Mouse (Mus musculus) heart, embryonic 16.5 days (tissue): ENCODE data around the gene Lgi4. TPM values are rescaled to one million over a fixed set of nuclear protein-coding genes. Genes with fewer than 3 reads are reported as not detected.

Experiments used
- ATAC-seq: fragments of 200-750 bp; cut with Nextera tagmentation; replicated peaks from 2 replicates; pipeline ENCODE4 v1.8.0; 2017; ENCODE audit warnings: moderate number of reproducible peaks; ENCODE audit not compliant: insufficient read depth, low FRiP score; ENCODE audit errors: extremely low read depth
- H3K27ac ChIP-seq: fragments of 300-500 bp; sonication (generic); 2 replicates; pipeline ENCODE4 v1.5.1; 2014; ENCODE audit warnings: mild to moderate bottlenecking, low read length, control low read depth, moderate library complexity
- H3K27me3 ChIP-seq: fragments of 300-500 bp; sonication (generic); 2 replicates; pipeline ENCODE4 v1.6.1; 2014; ENCODE audit warnings: low read length, mixed read lengths; ENCODE audit not compliant: control insufficient read depth, insufficient read depth
- H3K36me3 ChIP-seq: fragments of 300-500 bp; sonication (generic); 2 replicates; pipeline ENCODE4 v1.6.1; 2014; ENCODE audit not compliant: control insufficient read depth, insufficient read depth
- H3K4me1 ChIP-seq: fragments of 300-500 bp; sonication (generic); 2 replicates; pipeline ENCODE4 v1.6.1; 2014; ENCODE audit warnings: low read length, mixed read lengths; ENCODE audit not compliant: control insufficient read depth, insufficient read depth
- H3K4me2 ChIP-seq: fragments of 300-500 bp; sonication (generic); 2 replicates; pipeline ENCODE4 v1.6.1; 2014; ENCODE audit warnings: low read depth, mild to moderate bottlenecking, control low read depth, low read length
- H3K4me3 ChIP-seq: fragments of 300-500 bp; sonication (generic); 2 replicates; pipeline ENCODE4 v1.5.1; 2014; ENCODE audit warnings: mild to moderate bottlenecking, control low read depth, low read length
- H3K9ac ChIP-seq: fragments of 300-500 bp; sonication (generic); 2 replicates; pipeline ENCODE4 v1.6.1; 2014; ENCODE audit warnings: low read length, control low read depth
- H3K9me3 ChIP-seq: fragments of 300-500 bp; sonication (generic); replicated peaks from 2 replicates; pipeline ENCODE4 v1.6.1; 2016; ENCODE audit warnings: low read length; ENCODE audit not compliant: control insufficient read depth
- WGBS: fragments of 180-500 bp; shearing (Covaris S2); extraction: QIAGEN DNeasy Blood & Tissue Kit; methylation state at CpG from one replicate; pipeline ENCODE4 v1.1.7; 2014; 5-methylcytosine and 5-hydroxymethylcytosine counted together
- polyA plus RNA-seq: library from polyadenylated mRNA; unstranded; fragments of >200 nt; fragmentation: Nextera tagmentation; extraction: Ambion mirVana; gene quantifications from 2 replicates; pipeline ENCODE4 v1.2.1, GENCODE M21; 2015

Lgi4 gene
- 0.09 and 0.11 TPM in 2 replicates for polyA plus RNA-seq

- no peak for ATAC-seq
- Histone ChIP-seq H3K9me3 (no peaks in the 10 kb centered on the region), H3K27me3 (no peaks in the 10 kb centered on the region), H3K27ac (no peak within 1 kb of the TSS), H3K4me3 (no peak within 1 kb of the TSS), H3K36me3 (no peaks in the 10 kb centered on the region), H3K9ac (no peak within 1 kb of the TSS), H3K4me2 (no peak within 1 kb of the TSS), H3K4me1 (peaks cover 6% of the 10 kb centered on the region; the same call in 1 of the 2 replicates)
- WGBS = 2% methylated on average over 2 of the region's 2 CpGs
Observed at GRCm38 (mm10) chr7:31059108-31059507, at the start of gene Lgi4. Lgi4 (plus strand) TSS chr7:31059342.

GRCm38 (mm10) chr7:31012971-31013370 lies 46.2 kb upstream of the Lgi4 start:
- H3K27me3 ChIP-seq = no peaks in the 10 kb centered on the region
- 74% methylated on average over 5 of the region's 5 CpGs for WGBS
- H3K4me2 ChIP-seq = no peak overlapping the region
- H3K9me3 ChIP-seq = no peaks in the 10 kb centered on the region
- H3K4me1 ChIP-seq = peaks cover 14% of the 10 kb centered on the region
- no peaks in the 10 kb centered on the region for H3K36me3 ChIP-seq
- no peak overlapping the region for H3K27ac ChIP-seq
- H3K4me3 ChIP-seq = no peak overlapping the region
- ATAC-seq = no peak
- H3K9ac ChIP-seq = no peak overlapping the region

GRCm38 (mm10) chr7:31017104-31017901 lies 41.8 kb upstream of the Lgi4 start:
- H3K36me3 ChIP-seq = no peaks in the 10 kb centered on the region
- peak overlapping the region; percentile 36 for H3K27ac ChIP-seq
- H3K4me1 ChIP-seq = peaks cover 14% of the 10 kb centered on the region
- H3K4me2 ChIP-seq = peak overlapping the region; percentile 35
- H3K9ac ChIP-seq = no peak overlapping the region
- peak; percentile 88 for ATAC-seq
- no peak overlapping the region for H3K4me3 ChIP-seq
- WGBS = 24% methylated on average over 10 of the region's 10 CpGs
- no peaks in the 10 kb centered on the region for H3K27me3 ChIP-seq
- no peaks in the 10 kb centered on the region for H3K9me3 ChIP-seq

- H3K4me3 ChIP-seq = no peak overlapping the region
- no peaks in the 10 kb centered on the region for H3K36me3 ChIP-seq
- ATAC-seq = no peak
- H3K4me1 ChIP-seq = no peaks in the 10 kb centered on the region
- H3K4me2 ChIP-seq = no peak overlapping the region
- no peaks in the 10 kb centered on the region for H3K9me3 ChIP-seq
- no peaks in the 10 kb centered on the region for H3K27me3 ChIP-seq
- no peak overlapping the region for H3K27ac ChIP-seq
- no peak overlapping the region for H3K9ac ChIP-seq
- 66% methylated on average over 8 of the region's 8 CpGs for WGBS
Observed at GRCm38 (mm10) chr7:31028609-31029008, 30.5 kb upstream of the Lgi4 start.

GRCm38 (mm10) chr7:31030717-31031116 lies 28.4 kb upstream of the Lgi4 start:
- no peak for ATAC-seq
- Histone ChIP-seq H3K4me1 (no peaks in the 10 kb centered on the region; the same call in 1 of the 2 replicates), H3K27me3 (no peaks in the 10 kb centered on the region), H3K4me3 (no peak overlapping the region), H3K9me3 (no peaks in the 10 kb centered on the region), H3K36me3 (no peaks in the 10 kb centered on the region), H3K4me2 (no peak overlapping the region), H3K27ac (no peak overlapping the region), H3K9ac (no peak overlapping the region)
- WGBS = 63% methylated on average over 2 of the region's 2 CpGs

- H3K4me2 ChIP-seq = no peak overlapping the region
- WGBS = 75% methylated on average over 7 of the region's 7 CpGs
- no peaks in the 10 kb centered on the region; the same call in 1 of the 2 replicates for H3K4me1 ChIP-seq
- H3K9ac ChIP-seq = no peak overlapping the region
- ATAC-seq = no peak
- H3K27me3 ChIP-seq = no peaks in the 10 kb centered on the region
- H3K36me3 ChIP-seq = no peaks in the 10 kb centered on the region
- no peaks in the 10 kb centered on the region for H3K9me3 ChIP-seq
- H3K4me3 ChIP-seq = no peak overlapping the region
- no peak overlapping the region for H3K27ac ChIP-seq
Observed at GRCm38 (mm10) chr7:31031731-31032130, 27.4 kb upstream of the Lgi4 start.

GRCm38 (mm10) chr7:31033409-31034165 lies 25.6 kb upstream of the Lgi4 start:
- Histone ChIP-seq H3K9ac (no peak overlapping the region), H3K27me3 (no peaks in the 10 kb centered on the region), H3K4me1 (no peaks in the 10 kb centered on the region; the same call in 1 of the 2 replicates), H3K27ac (peak overlapping the region; percentile 36; the same call in 1 of the 2 replicates), H3K4me3 (no peak overlapping the region), H3K4me2 (no peak overlapping the region), H3K9me3 (no peaks in the 10 kb centered on the region), H3K36me3 (no peaks in the 10 kb centered on the region)
- ATAC-seq = peak; percentile 38
- 54% methylated on average over 9 of the region's 9 CpGs for whole genome bisulfite sequencing

- no peaks in the 10 kb centered on the region; the same call in 1 of the 2 replicates for H3K4me1 ChIP-seq
- H3K9me3 ChIP-seq = no peaks in the 10 kb centered on the region
- H3K4me2 ChIP-seq = no peak overlapping the region
- no peaks in the 10 kb centered on the region for H3K27me3 ChIP-seq
- ATAC-seq = no peak
- H3K36me3 ChIP-seq = no peaks in the 10 kb centered on the region
- 59% methylated on average over 11 of the region's 11 CpGs for WGBS
- no peak overlapping the region for H3K4me3 ChIP-seq
- no peak overlapping the region for H3K27ac ChIP-seq
- no peak overlapping the region for H3K9ac ChIP-seq
Observed at GRCm38 (mm10) chr7:31034789-31035188, 24.4 kb upstream of the Lgi4 start.

GRCm38 (mm10) chr7:31035291-31035690 lies 23.9 kb upstream of the Lgi4 start:
- no peak overlapping the region for H3K9ac ChIP-seq
- no peak overlapping the region for H3K27ac ChIP-seq
- WGBS = 67% methylated on average over 11 of the region's 11 CpGs
- H3K4me1 ChIP-seq = no peaks in the 10 kb centered on the region; the same call in 1 of the 2 replicates
- H3K4me3 ChIP-seq = no peak overlapping the region
- no peaks in the 10 kb centered on the region for H3K9me3 ChIP-seq
- no peaks in the 10 kb centered on the region for H3K36me3 ChIP-seq
- H3K4me2 ChIP-seq = no peak overlapping the region
- ATAC-seq = no peak
- no peaks in the 10 kb centered on the region for H3K27me3 ChIP-seq
